Mouse (Mus musculus) hindbrain, embryonic 12.5 days (tissue): ENCODE measurements around the gene Ercc1. TPM values are rescaled to one million over a fixed set of nuclear protein-coding genes. Genes with fewer than 3 reads are reported as not detected.
A peak's percentile ranks its signal among the peaks of the same experiment; 100 is the strongest.

Experiments used
- ATAC-seq: fragments of 200-750 bp; cut with Nextera tagmentation; 2 replicates; pipeline ENCODE4 v1.8.0; 2017; ENCODE audit warnings: moderate TSS enrichment; ENCODE audit not compliant: low FRiP score
- H3K27ac ChIP-seq: fragments of 300-500 bp; sonication (generic); 2 replicates; pipeline ENCODE4 v1.5.1; 2016; ENCODE audit warnings: mild to moderate bottlenecking
- H3K27me3 ChIP-seq: fragments of 300-500 bp; sonication (generic); 2 replicates; pipeline ENCODE4 v1.6.1; 2016; ENCODE audit warnings: mild to moderate bottlenecking
- H3K36me3 ChIP-seq: fragments of 300-500 bp; sonication (generic); 2 replicates; pipeline ENCODE4 v1.6.1; 2016; ENCODE audit warnings: mild to moderate bottlenecking
- H3K4me1 ChIP-seq: fragments of 300-500 bp; sonication (generic); 2 replicates; pipeline ENCODE4 v1.6.1; 2016
- H3K4me2 ChIP-seq: fragments of 300-500 bp; sonication (generic); replicated peaks from 2 replicates; pipeline ENCODE4 v1.6.1; 2016; ENCODE audit warnings: mild to moderate bottlenecking
- H3K4me3 ChIP-seq: fragments of 300-500 bp; sonication (generic); 2 replicates; pipeline ENCODE4 v1.5.1; 2016; ENCODE audit warnings: mild to moderate bottlenecking
- H3K9ac ChIP-seq: fragments of 300-500 bp; sonication (generic); 2 replicates; pipeline ENCODE4 v1.6.1; 2016; ENCODE audit warnings: mild to moderate bottlenecking, moderate library complexity
- H3K9me3 ChIP-seq: fragments of 300-500 bp; sonication (generic); replicated peaks from 2 replicates; pipeline ENCODE4 v1.6.1; 2016; ENCODE audit warnings: mild to moderate bottlenecking
- WGBS: fragments of 180-500 bp; shearing (Covaris S2); methylation state at CpG from one replicate; pipeline ENCODE4 v1.1.7; 2016; 5-methylcytosine and 5-hydroxymethylcytosine counted together
- polyA plus RNA-seq: library from polyadenylated mRNA; unstranded; fragments of >200 nt; fragmentation: Nextera tagmentation; extraction: Ambion mirVana; gene quantifications from 2 replicates; pipeline ENCODE4 v1.2.1, GENCODE M21; 2016

Gene Ercc1
- polyA plus RNA-seq, 1 experiment from 2014 or later, result 95.6 TPM

DNA sequence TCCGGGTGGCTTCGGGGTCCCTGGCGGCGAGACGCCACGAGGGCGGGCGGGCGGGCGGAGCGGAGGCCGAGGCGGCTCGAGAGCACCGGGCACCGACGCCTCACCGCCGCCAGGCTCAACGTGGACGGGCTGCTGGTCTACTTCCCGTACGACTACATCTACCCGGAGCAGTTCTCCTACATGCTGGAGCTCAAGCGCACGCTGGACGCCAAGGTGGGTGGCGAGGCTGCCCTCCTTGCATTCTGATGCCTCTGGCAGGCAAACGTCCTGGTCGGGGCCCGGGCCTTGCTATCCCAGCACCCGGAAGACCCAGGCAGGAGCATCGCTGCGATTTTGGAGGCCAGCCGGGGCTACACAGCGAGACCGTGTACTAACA lies 37.6 kb downstream of the Ercc1 start:
- peak overlapping the region; percentile 89 for H3K4me2 ChIP-seq
- H3K9me3 ChIP-seq, result no peaks in the 10 kb centered on the region
- H3K9ac ChIP-seq, result peak overlapping the region; percentile 94
- WGBS, result under 1% methylated on average over 28 of the region's 37 CpGs
- H3K4me3 ChIP-seq, result peak overlapping the region; percentile 95
- H3K4me1 ChIP-seq, result peaks cover 16% of the 10 kb centered on the region
- peaks cover 35% of the 10 kb centered on the region for H3K36me3 ChIP-seq
- H3K27me3 ChIP-seq, result no peaks in the 10 kb centered on the region
- peak overlapping the region; percentile 35 for H3K27ac ChIP-seq
- peak; percentile 74 for ATAC-seq

DNA sequence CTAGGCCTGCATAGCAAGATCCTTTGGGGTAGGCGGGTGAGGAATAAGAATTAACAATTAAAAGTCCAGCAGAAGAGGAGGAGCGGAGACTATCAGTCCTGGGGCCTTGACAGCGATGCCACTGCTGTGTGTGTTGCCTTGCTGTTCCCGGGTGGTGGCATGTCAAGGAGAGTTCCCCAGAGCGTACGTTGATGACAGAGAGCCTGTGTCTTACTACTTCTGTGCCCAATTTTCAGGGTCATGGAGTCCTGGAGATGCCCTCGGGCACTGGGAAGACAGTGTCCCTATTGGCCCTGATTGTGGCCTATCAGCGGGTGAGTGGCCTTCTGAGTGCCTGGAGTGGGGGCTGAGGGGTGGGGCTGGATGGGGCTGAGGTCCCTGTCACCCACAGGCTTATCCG lies 39.1 kb downstream of the Ercc1 start:
- Histone ChIP-seq H3K9ac (no peak overlapping the region; the same call in 1 of the 2 replicates), H3K4me2 (peak overlapping the region; percentile 89; the same call in 1 of the 2 replicates), H3K27ac (no peak overlapping the region), H3K9me3 (no peaks in the 10 kb centered on the region), H3K36me3 (peaks cover 49% of the 10 kb centered on the region), H3K4me3 (0 out of 2 replicates have a peak overlapping the region, but pooled peaks have one; percentile 95), H3K4me1 (peaks cover 22% of the 10 kb centered on the region), H3K27me3 (no peaks in the 10 kb centered on the region)
- 91% methylated on average over 9 of the region's 9 CpGs for WGBS
- no peak for ATAC-seq

DNA sequence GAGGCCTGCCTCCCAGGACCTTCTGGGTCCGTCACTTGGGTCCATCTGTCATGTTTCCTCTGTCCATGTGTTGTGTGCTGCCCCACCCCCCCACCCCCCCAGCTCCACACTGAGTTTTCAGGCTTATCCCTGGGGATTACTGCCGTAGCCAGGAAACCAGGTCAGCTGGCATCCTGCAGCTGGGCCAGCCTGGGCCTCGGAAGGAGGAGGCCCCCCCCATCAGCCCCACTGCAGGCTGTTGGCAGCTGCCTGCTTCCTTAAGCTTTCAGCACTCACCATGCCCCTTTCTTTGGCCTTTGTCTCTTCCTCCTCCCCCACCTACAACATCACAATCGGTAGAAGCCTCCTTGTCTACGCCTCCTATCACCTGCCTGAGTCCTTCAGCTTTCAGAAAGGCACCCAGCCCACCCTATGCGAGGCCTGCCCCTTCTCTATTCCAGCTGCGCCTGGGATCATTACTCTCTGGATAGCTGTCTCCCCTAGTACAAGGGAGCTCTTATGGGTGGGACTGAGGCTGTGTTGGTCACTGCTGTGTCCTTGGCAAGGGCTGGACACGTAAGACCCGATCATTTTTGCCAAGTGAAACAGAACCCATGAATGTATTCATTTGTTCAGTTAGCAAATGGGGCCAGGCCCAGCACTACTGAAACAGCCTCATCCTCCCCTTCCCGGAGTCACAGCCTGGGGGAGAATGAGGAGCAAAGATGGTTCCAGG lies 44.3 kb downstream of the Ercc1 start:
- Histone ChIP-seq H3K9ac (0 out of 2 replicates have a peak overlapping the region, but pooled peaks have one; percentile 27), H3K4me2 (no peak overlapping the region), H3K9me3 (no peaks in the 10 kb centered on the region), H3K4me1 (peaks cover 16% of the 10 kb centered on the region), H3K4me3 (no peak overlapping the region), H3K27me3 (no peaks in the 10 kb centered on the region), H3K36me3 (peaks cover 96% of the 10 kb centered on the region), H3K27ac (peak overlapping the region; percentile 74)
- peak; percentile 50 for ATAC-seq
- 70% methylated on average over 10 of the region's 10 CpGs for WGBS

DNA sequence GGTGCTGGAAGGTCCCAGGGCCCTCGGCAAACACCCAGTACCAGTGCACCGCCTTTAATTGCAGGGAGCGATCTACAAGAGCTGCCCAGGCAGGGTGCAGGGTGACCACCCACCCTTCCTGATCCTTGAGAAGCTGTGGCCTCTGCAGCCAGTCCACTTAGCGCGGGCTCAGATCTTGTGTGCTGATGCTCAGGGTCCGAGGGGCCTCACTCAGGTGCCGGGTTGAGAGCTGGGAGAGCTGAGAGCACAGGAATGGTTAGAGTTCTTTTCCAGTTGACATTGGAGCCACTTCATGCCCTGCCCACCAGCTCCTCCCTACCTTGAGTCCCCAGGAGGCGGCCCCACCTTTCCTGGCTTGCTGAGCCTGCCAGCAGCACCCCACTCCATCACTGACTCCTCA lies 49.9 kb downstream of the Ercc1 start:
- Histone ChIP-seq H3K27ac (no peak overlapping the region), H3K9me3 (no peaks in the 10 kb centered on the region), H3K27me3 (peaks cover 11% of the 10 kb centered on the region), H3K9ac (no peak overlapping the region), H3K4me1 (peaks cover 5% of the 10 kb centered on the region), H3K4me3 (no peak overlapping the region), H3K4me2 (no peak overlapping the region), H3K36me3 (peaks cover 62% of the 10 kb centered on the region)
- ATAC-seq, result no peak
- 90% methylated on average over 8 of the region's 8 CpGs for WGBS

DNA sequence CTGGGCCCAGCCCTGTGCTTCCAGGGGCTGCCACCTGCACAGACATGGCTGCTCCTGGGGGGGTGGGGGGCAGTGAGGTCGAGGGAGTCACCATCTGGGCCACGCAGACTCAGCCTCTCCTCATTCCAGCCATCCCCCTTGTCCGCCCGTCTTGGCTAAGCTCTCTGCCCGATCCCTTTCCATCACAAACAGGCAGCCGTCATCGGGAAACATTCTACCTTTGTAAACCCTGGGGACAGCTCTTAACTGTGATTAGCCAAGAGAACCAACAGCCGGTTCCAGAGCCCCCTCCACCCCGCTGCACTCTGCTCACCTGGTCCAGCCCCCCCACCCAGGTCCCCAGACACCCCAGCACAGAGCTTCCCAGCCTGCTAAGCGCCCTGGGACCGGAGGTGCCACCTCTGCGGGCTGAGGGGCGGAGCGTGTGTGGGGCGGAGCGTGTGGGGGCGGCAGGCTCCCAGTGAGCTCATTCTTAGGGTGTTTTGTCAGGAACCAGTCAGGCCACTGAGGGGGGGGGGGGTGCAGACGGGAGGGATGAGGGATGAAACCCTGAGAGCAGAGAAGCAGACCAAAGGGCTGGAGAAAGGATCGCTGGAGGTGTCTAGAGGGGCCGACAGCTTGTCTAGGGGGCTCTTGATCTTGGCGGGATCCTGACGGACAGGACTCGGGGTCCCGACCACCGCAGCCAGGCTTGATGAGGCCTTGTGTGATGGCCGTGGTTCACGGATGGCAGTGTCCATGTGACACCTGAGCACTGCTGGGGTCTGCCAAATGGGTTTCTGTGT lies 55.1 kb downstream of the Ercc1 start:
- H3K27me3 ChIP-seq, result peaks cover 57% of the 10 kb centered on the region
- peaks cover 19% of the 10 kb centered on the region for H3K4me1 ChIP-seq
- peak overlapping the region; percentile 16 for H3K4me3 ChIP-seq
- WGBS, result 3% methylated on average over 27 of the region's 27 CpGs
- peak overlapping the region; percentile 48 for H3K4me2 ChIP-seq
- peaks cover 12% of the 10 kb centered on the region for H3K36me3 ChIP-seq
- H3K27ac ChIP-seq, result no peak overlapping the region
- ATAC-seq, result no peak
- H3K9ac ChIP-seq, result peak overlapping the region; percentile 4
- no peaks in the 10 kb centered on the region for H3K9me3 ChIP-seq

DNA sequence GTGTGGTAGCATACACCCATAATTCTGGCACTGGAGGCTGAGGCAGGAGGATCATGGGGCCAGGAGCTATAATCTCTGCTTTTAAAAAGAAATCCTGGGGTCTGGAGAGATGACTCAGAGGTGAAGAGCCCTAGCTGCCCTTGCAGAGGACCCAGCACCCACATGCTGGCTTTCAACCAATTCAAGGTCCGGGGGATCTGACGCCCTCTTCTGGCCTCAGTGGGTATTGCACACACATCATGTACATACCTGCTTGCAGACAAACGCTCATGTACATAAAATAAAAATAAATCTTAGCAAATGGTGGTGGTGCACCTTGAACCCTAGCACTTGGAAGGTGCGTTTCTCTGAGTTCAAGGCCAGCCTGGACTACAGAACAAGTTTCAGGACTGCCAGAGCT lies 56.4 kb downstream of the Ercc1 start:
- Histone ChIP-seq H3K9ac (no peak overlapping the region), H3K27me3 (peaks cover 65% of the 10 kb centered on the region), H3K27ac (no peak overlapping the region), H3K4me1 (peaks cover 19% of the 10 kb centered on the region), H3K4me2 (no peak overlapping the region), H3K36me3 (no peaks in the 10 kb centered on the region), H3K4me3 (no peak overlapping the region), H3K9me3 (no peaks in the 10 kb centered on the region)
- no peak for ATAC-seq
- 83% methylated on average over 4 of the region's 4 CpGs for WGBS

DNA sequence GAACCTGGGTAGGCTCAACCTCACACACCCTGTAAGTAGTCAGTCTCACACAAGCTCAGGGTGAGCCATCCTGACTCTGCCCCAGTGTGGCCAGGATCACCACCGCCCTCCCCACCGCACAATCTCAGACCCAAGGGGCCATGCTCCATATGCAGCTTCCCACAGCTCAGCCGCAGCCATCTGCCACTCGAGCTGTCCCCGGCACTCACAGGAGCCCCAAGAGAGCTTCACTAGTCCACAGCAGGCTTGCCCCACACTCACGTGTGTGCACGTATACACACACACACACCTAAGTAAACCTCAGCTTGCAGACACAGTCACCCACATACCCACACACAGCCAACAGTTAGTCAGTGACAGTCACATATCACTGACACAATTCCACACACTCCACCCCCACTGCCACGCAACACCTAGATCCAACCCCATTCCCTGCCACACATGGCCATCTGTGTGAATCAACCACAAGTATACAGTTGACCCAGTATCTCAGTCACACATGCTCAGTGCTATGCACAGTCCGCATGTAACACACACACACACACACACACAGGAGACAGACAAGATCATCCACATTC lies 58.0 kb downstream of the Ercc1 start:
- H3K27ac ChIP-seq, result no peak overlapping the region
- ATAC-seq, result no peak
- H3K36me3 ChIP-seq, result no peaks in the 10 kb centered on the region
- 74% methylated on average over 9 of the region's 9 CpGs for WGBS
- no peak overlapping the region for H3K9ac ChIP-seq
- peaks cover 66% of the 10 kb centered on the region for H3K27me3 ChIP-seq
- H3K4me3 ChIP-seq, result no peak overlapping the region
- no peaks in the 10 kb centered on the region for H3K9me3 ChIP-seq
- peaks cover 19% of the 10 kb centered on the region for H3K4me1 ChIP-seq
- no peak overlapping the region for H3K4me2 ChIP-seq

DNA sequence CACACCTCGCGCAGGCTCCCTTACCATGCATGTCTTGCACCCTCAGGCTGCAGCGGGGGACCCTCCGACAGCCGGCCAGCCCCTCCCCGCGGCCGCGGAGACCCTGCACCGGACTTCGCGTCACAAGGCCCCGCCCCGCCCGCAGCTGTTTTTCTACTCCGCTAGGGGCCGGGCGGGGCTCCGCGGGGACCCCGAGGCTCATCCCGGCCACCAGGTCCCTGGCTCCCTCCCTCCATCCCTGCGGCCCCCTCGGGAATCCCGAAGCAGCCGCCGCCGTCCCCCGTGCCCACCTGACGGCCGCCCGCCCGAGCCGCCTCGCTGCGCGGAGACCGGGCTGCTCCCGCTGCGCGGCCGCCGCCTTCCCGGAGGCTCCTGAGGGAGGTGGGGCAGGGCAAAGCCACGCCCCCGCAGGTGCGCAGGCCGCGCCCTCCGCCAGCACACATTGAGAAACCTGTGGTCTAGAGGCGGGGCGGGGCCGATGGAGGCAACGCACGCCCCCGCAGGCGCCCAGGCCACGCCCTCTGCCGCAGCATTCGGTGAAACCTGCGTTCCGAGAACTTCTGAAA lies 59.2 kb downstream of the Ercc1 start, which contains the start of gene Klc3:
Gene Klc3 (minus strand): TSS at position 374 of the 566 bp plus-strand sequence.
- 1% methylated on average over 54 of the region's 62 CpGs for WGBS

DNA sequence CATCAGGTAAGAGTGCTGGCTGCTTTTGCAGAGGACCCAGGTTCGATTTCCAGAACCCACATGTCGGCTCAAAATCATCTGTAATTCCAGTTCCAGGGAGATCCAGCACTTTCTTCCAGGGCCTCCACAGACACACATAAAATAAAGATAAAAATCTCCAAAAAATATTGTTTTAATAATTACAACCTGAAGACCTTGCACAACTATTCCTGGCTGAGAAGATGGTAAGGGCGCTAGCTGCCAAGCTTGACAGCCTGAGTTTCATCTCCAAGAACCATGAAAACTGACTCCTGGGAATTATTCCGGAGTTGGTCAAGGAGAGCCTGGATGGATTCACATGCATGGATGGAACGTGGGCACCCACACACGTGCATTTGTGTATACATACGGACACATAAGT lies 59.9 kb downstream of the Ercc1 start, which contains the start of gene Ckm:
Gene Ckm (plus strand): TSS at position 301 of the 400 bp plus-strand sequence.
- H3K9me3 ChIP-seq, result no peaks in the 10 kb centered on the region
- ATAC-seq, result no peak
- peaks cover 15% of the 10 kb centered on the region for H3K4me1 ChIP-seq
- H3K9ac ChIP-seq, result peak within 1 kb of the TSS; percentile 44
- peak within 1 kb of the TSS; percentile 87 for H3K4me2 ChIP-seq
- no peaks in the 10 kb centered on the region for H3K36me3 ChIP-seq
- H3K27me3 ChIP-seq, result peaks cover 58% of the 10 kb centered on the region
- 50% methylated on average over 7 of the region's 7 CpGs for WGBS
- H3K4me3 ChIP-seq, result peak within 1 kb of the TSS; percentile 50
- no peak within 1 kb of the TSS for H3K27ac ChIP-seq

More for the DNA sequence above, 59.2 kb downstream of the Ercc1 start, which contains the start of gene Klc3:
- Histone ChIP-seq H3K27me3 (peaks cover 64% of the 10 kb centered on the region), H3K36me3 (no peaks in the 10 kb centered on the region), H3K4me1 (peaks cover 19% of the 10 kb centered on the region), H3K9me3 (no peaks in the 10 kb centered on the region), H3K4me3 (peak within 1 kb of the TSS; percentile 50), H3K9ac (peak within 1 kb of the TSS; percentile 44), H3K4me2 (peak within 1 kb of the TSS; percentile 87), H3K27ac (no peak within 1 kb of the TSS)
- ATAC-seq, result no peak

DNA sequence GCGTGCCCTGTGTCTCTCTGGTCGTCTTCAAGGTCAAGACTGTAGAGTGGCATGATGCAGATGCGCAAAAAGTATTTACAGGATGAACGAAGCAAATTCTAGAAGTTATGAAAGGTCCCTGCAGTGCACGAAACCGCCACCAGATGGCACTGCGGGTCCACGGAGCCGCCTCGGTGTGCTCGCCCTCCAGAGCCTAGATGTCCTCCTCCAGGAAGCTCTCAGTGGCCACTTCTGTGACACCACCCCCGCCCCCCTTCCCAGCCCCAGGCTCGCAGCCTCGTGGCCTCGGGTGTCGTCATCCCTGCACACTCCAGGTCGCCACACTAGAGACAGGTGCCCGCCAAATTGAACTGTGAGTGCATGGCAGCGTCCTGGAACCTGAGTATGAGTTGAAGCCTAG lies 60.8 kb downstream of the Ercc1 start:
- WGBS, result 2% methylated on average over 19 of the region's 19 CpGs

More for the DNA sequence above, 60.8 kb downstream of the Ercc1 start:
- H3K36me3 ChIP-seq, result no peaks in the 10 kb centered on the region
- H3K27ac ChIP-seq, result no peak overlapping the region
- H3K27me3 ChIP-seq, result peaks cover 51% of the 10 kb centered on the region
- H3K4me3 ChIP-seq, result no peak overlapping the region
- no peak overlapping the region for H3K9ac ChIP-seq
- peak; percentile 62; the same call in 1 of the 2 replicates for ATAC-seq
- peaks cover 8% of the 10 kb centered on the region for H3K4me1 ChIP-seq
- H3K4me2 ChIP-seq, result peak overlapping the region; percentile 24; the same call in 1 of the 2 replicates
- no peaks in the 10 kb centered on the region for H3K9me3 ChIP-seq
